Mouse (Mus musculus): ENCODE data around the gene Nudcd2. TPM values are rescaled to one million over a fixed set of nuclear protein-coding genes. Genes with fewer than 3 reads are reported as not detected.

Nudcd2 gene
- polyA plus RNA-seq, 1 experiment from 2014 or later = 97.1 TPM

GRCm38 (mm10) chr11:40784326-40784725, 50.9 kb downstream of the Nudcd2 start:
- no peaks in the 10 kb centered on the region for H3K27me3 ChIP-seq (ENCODE audit: control insufficient read depth, insufficient read depth, low read length)
- H3K4me3 ChIP-seq (ENCODE audit: control insufficient read depth in 1 of 2, insufficient read depth in 1 of 2, low read depth in 1 of 2, low read length in 2 of 2) = no peak overlapping the region
- no peak overlapping the region for H3K4me2 ChIP-seq (ENCODE audit: low read length)
- 64% methylated on average over 8 of the region's 8 CpGs for WGBS
- no peaks in the 10 kb centered on the region for H3K9me3 ChIP-seq (ENCODE audit: control insufficient read depth, low read length)
- no peaks in the 10 kb centered on the region for H3K36me3 ChIP-seq (ENCODE audit: control insufficient read depth, insufficient read depth, low read length)
- no peak for ATAC-seq (ENCODE audit: insufficient number of reproducible peaks, insufficient read depth, low FRiP score, low read depth)
- H3K4me1 ChIP-seq (ENCODE audit: control insufficient read depth in 2 of 2, insufficient read depth in 2 of 2, low read length in 2 of 2) = peaks cover 0 to 3% of the 10 kb centered on the region in 2 experiments; a peak in 1 of 4 replicates
- H3K9ac ChIP-seq (ENCODE audit: low read length) = no peak overlapping the region
- H3K27ac ChIP-seq (replicated peaks in 1 of 2; ENCODE audit: control insufficient read depth in 1 of 2, insufficient read depth in 1 of 2, low read depth in 2 of 2, low read length in 2 of 2) = no peak overlapping the region

GRCm38 (mm10) chr11:40786900-40787299, 53.4 kb downstream of the Nudcd2 start:
- 80% methylated on average over 2 of the region's 2 CpGs for WGBS
- Histone ChIP-seq H3K4me3 (ENCODE audit: control insufficient read depth in 1 of 2, insufficient read depth in 1 of 2, low read depth in 1 of 2, low read length in 2 of 2) (no peak overlapping the region), H3K4me1 (ENCODE audit: control insufficient read depth in 2 of 2, insufficient read depth in 2 of 2, low read length in 2 of 2) (peaks cover 0 to 3% of the 10 kb centered on the region in 2 experiments; a peak in 1 of 4 replicates), H3K27me3 (ENCODE audit: control insufficient read depth, insufficient read depth, low read length) (no peaks in the 10 kb centered on the region), H3K4me2 (ENCODE audit: low read length) (no peak overlapping the region), H3K9me3 (ENCODE audit: control insufficient read depth, low read length) (no peaks in the 10 kb centered on the region), H3K36me3 (ENCODE audit: control insufficient read depth, insufficient read depth, low read length) (no peaks in the 10 kb centered on the region), H3K9ac (ENCODE audit: low read length) (no peak overlapping the region), H3K27ac (replicated peaks in 1 of 2; ENCODE audit: control insufficient read depth in 1 of 2, insufficient read depth in 1 of 2, low read depth in 2 of 2, low read length in 2 of 2) (no peak overlapping the region)
- no peak for ATAC-seq (ENCODE audit: insufficient number of reproducible peaks, insufficient read depth, low FRiP score, low read depth)

Other genes starting within 250 kb of the Nudcd2 start
- gene Mat2b, start 38.5 kb upstream of the Nudcd2 start, polyA plus RNA-seq (2014; fragmentation: Nextera tagmentation; extraction: Ambion mirVana) = 131 and 132 TPM in 2 replicates
- 47.3 and 56.8 TPM in 2 replicates for gene Hmmr, start 245 bp upstream of the Nudcd2 start, polyA plus RNA-seq (2014; fragmentation: Nextera tagmentation; extraction: Ambion mirVana)
- 161 and 172 TPM in 2 replicates for gene Ccng1, start 21.6 kb downstream of the Nudcd2 start, polyA plus RNA-seq (2014; fragmentation: Nextera tagmentation; extraction: Ambion mirVana)